Mouse (Mus musculus) neural tube, embryonic 13.5 days (tissue): ENCODE data around the gene Plcb1. TPM values are rescaled to one million over a fixed set of nuclear protein-coding genes. Genes with fewer than 3 reads are reported as not detected.
A peak's percentile ranks its signal among the peaks of the same experiment; 100 is the strongest.

Experiments used
- ATAC-seq: fragments of 200-750 bp; cut with Nextera tagmentation; 2 replicates; pipeline ENCODE4 v1.8.0; 2017; ENCODE audit warnings: low read depth, mild to moderate bottlenecking, moderate TSS enrichment, moderate library complexity
- H3K27ac ChIP-seq: fragments of 300-500 bp; sonication (generic); replicated peaks from 2 replicates; pipeline ENCODE4 v1.5.1; 2015; ENCODE audit warnings: moderate library complexity, mild to moderate bottlenecking, inconsistent platforms
- H3K27me3 ChIP-seq: fragments of 300-500 bp; sonication (generic); 2 replicates; pipeline ENCODE4 v1.6.1; 2015; ENCODE audit warnings: mild to moderate bottlenecking, inconsistent platforms
- H3K36me3 ChIP-seq: fragments of 300-500 bp; sonication (generic); 2 replicates; pipeline ENCODE4 v1.6.1; 2015; ENCODE audit warnings: mild to moderate bottlenecking, inconsistent platforms
- H3K4me1 ChIP-seq: fragments of 300-500 bp; sonication (generic); replicated peaks from 2 replicates; pipeline ENCODE4 v1.6.1; 2015; ENCODE audit warnings: inconsistent platforms
- H3K4me2 ChIP-seq: fragments of 300-500 bp; sonication (generic); 2 replicates; pipeline ENCODE4 v1.6.1; 2015; ENCODE audit warnings: inconsistent platforms, mild to moderate bottlenecking, moderate library complexity
- H3K4me3 ChIP-seq: fragments of 300-500 bp; sonication (generic); 2 replicates; pipeline ENCODE4 v1.5.1; 2015; ENCODE audit warnings: mild to moderate bottlenecking, inconsistent platforms
- H3K9ac ChIP-seq: fragments of 300-500 bp; sonication (generic); 2 replicates; pipeline ENCODE4 v1.6.1; 2015; ENCODE audit warnings: moderate library complexity, mild to moderate bottlenecking, inconsistent platforms
- H3K9me3 ChIP-seq: fragments of 300-500 bp; sonication (generic); 2 replicates; pipeline ENCODE4 v1.6.1; 2016; ENCODE audit warnings: inconsistent platforms
- WGBS: fragments of 180-500 bp; shearing (Covaris S2); methylation state at CpG from one replicate; pipeline ENCODE4 v1.1.7; 2015; 5-methylcytosine and 5-hydroxymethylcytosine counted together
- polyA plus RNA-seq: library from polyadenylated mRNA; unstranded; fragments of >200 nt; fragmentation: Nextera tagmentation; extraction: Ambion mirVana; gene quantifications from 2 replicates; pipeline ENCODE4 v1.2.1, GENCODE M21; 2015

Plcb1 gene
- polyA plus RNA-seq, 1 experiment from 2014 or later: 56.5 TPM

GRCm38 (mm10) chr2:135305736-135306471 lies 520.0 kb downstream of the Plcb1 start:
- peak; percentile 77 for ATAC-seq

GRCm38 (mm10) chr2:135306472-135306771 lies 520.6 kb downstream of the Plcb1 start:
- no peak overlapping the region for H3K4me2 ChIP-seq
- no peaks in the 10 kb centered on the region for H3K27me3 ChIP-seq
- no peak overlapping the region for H3K4me3 ChIP-seq
- H3K9ac ChIP-seq: no peak overlapping the region
- H3K4me1 ChIP-seq: peaks cover 26% of the 10 kb centered on the region
- H3K36me3 ChIP-seq: no peaks in the 10 kb centered on the region
- peak; percentile 66 for ATAC-seq
- WGBS: 17% methylated on average over 2 of the region's 2 CpGs
- peak overlapping the region; percentile 70 for H3K27ac ChIP-seq
- no peaks in the 10 kb centered on the region for H3K9me3 ChIP-seq

More at GRCm38 (mm10) chr2:135305736-135306471, 520.0 kb downstream of the Plcb1 start:
- H3K27ac ChIP-seq: peak overlapping the region; percentile 70
- no peaks in the 10 kb centered on the region for H3K27me3 ChIP-seq
- 46% methylated on average over 7 of the region's 7 CpGs for WGBS
- H3K9ac ChIP-seq: no peak overlapping the region
- H3K36me3 ChIP-seq: no peaks in the 10 kb centered on the region
- no peak overlapping the region for H3K4me2 ChIP-seq
- no peaks in the 10 kb centered on the region for H3K9me3 ChIP-seq
- H3K4me1 ChIP-seq: peaks cover 26% of the 10 kb centered on the region
- H3K4me3 ChIP-seq: no peak overlapping the region

- H3K4me3 ChIP-seq: no peak overlapping the region
- peak overlapping the region; percentile 23; the same call in 1 of the 2 replicates for H3K27ac ChIP-seq
- 57% methylated on average over 4 of the region's 4 CpGs for WGBS
- H3K4me1 ChIP-seq: peaks cover 26% of the 10 kb centered on the region
- H3K27me3 ChIP-seq: no peaks in the 10 kb centered on the region
- ATAC-seq: 0 out of 2 replicates have a peak, but pooled peaks have one; percentile 17
- H3K9me3 ChIP-seq: no peaks in the 10 kb centered on the region
- no peak overlapping the region for H3K4me2 ChIP-seq
- H3K36me3 ChIP-seq: no peaks in the 10 kb centered on the region
- no peak overlapping the region for H3K9ac ChIP-seq
These were observed 521.9 kb downstream of the Plcb1 start for GRCm38 (mm10) chr2:135307787-135308186.

- ATAC-seq: no peak
- H3K9ac ChIP-seq: no peak overlapping the region
- no peak overlapping the region for H3K27ac ChIP-seq
- no peak overlapping the region for H3K4me3 ChIP-seq
- H3K9me3 ChIP-seq: no peaks in the 10 kb centered on the region
- no peaks in the 10 kb centered on the region; the same call in 1 of the 2 replicates for H3K27me3 ChIP-seq
- WGBS: 90% methylated on average over 3 of the region's 3 CpGs
- H3K4me2 ChIP-seq: no peak overlapping the region
- no peaks in the 10 kb centered on the region for H3K36me3 ChIP-seq
- no peaks in the 10 kb centered on the region for H3K4me1 ChIP-seq
These were observed 530.1 kb downstream of the Plcb1 start for GRCm38 (mm10) chr2:135315980-135316379.

GRCm38 (mm10) chr2:135318136-135318535 lies 532.3 kb downstream of the Plcb1 start:
- WGBS: 93% methylated on average over 1 of the region's 1 CpGs
- Histone ChIP-seq H3K4me2 (no peak overlapping the region), H3K4me1 (no peaks in the 10 kb centered on the region), H3K27me3 (no peaks in the 10 kb centered on the region; the same call in 1 of the 2 replicates), H3K9me3 (no peaks in the 10 kb centered on the region), H3K4me3 (no peak overlapping the region), H3K36me3 (0 out of 2 replicates have a peak, but pooled peaks cover 3% of the 10 kb centered on the region), H3K9ac (no peak overlapping the region), H3K27ac (no peak overlapping the region)
- ATAC-seq: no peak

- WGBS: 38% methylated on average over 7 of the region's 7 CpGs
- Histone ChIP-seq H3K9me3 (no peaks in the 10 kb centered on the region), H3K4me3 (peak overlapping the region; percentile 28), H3K4me2 (peak overlapping the region; percentile 53), H3K9ac (no peak overlapping the region), H3K4me1 (peaks cover 14% of the 10 kb centered on the region), H3K27ac (peak overlapping the region; percentile 67), H3K36me3 (0 out of 2 replicates have a peak, but pooled peaks cover 3% of the 10 kb centered on the region), H3K27me3 (no peaks in the 10 kb centered on the region; the same call in 1 of the 2 replicates)
- peak; percentile 76 for ATAC-seq
These were observed 537.5 kb downstream of the Plcb1 start for GRCm38 (mm10) chr2:135323276-135323954.

GRCm38 (mm10) chr2:135323955-135324302 lies 538.1 kb downstream of the Plcb1 start:
- Histone ChIP-seq H3K9me3 (no peaks in the 10 kb centered on the region), H3K4me3 (peak overlapping the region; percentile 28), H3K36me3 (0 out of 2 replicates have a peak, but pooled peaks cover 3% of the 10 kb centered on the region), H3K9ac (no peak overlapping the region), H3K27ac (peak overlapping the region; percentile 67), H3K4me2 (peak overlapping the region; percentile 53), H3K4me1 (peaks cover 14% of the 10 kb centered on the region), H3K27me3 (no peaks in the 10 kb centered on the region; the same call in 1 of the 2 replicates)
- WGBS: 19% methylated on average over 4 of the region's 4 CpGs
- peak; percentile 92 for ATAC-seq

- H3K36me3 ChIP-seq: no peaks in the 10 kb centered on the region
- ATAC-seq: no peak
- no peak overlapping the region for H3K9ac ChIP-seq
- H3K4me1 ChIP-seq: peaks cover 17% of the 10 kb centered on the region
- H3K4me2 ChIP-seq: no peak overlapping the region
- H3K27ac ChIP-seq: no peak overlapping the region
- 9% methylated on average over 2 of the region's 2 CpGs for WGBS
- no peaks in the 10 kb centered on the region for H3K9me3 ChIP-seq
- 0 out of 2 replicates have a peak, but pooled peaks cover 3% of the 10 kb centered on the region for H3K27me3 ChIP-seq
- H3K4me3 ChIP-seq: no peak overlapping the region
These were observed 542.9 kb downstream of the Plcb1 start for GRCm38 (mm10) chr2:135328756-135329155.

- peak overlapping the region; percentile 45 for H3K4me2 ChIP-seq
- no peaks in the 10 kb centered on the region for H3K36me3 ChIP-seq
- no peak overlapping the region for H3K27ac ChIP-seq
- no peak overlapping the region for H3K9ac ChIP-seq
- H3K9me3 ChIP-seq: no peaks in the 10 kb centered on the region
- peaks cover 7% of the 10 kb centered on the region for H3K4me1 ChIP-seq
- peak overlapping the region; percentile 15; the same call in 1 of the 2 replicates for H3K4me3 ChIP-seq
- 0 out of 2 replicates have a peak, but pooled peaks cover 3% of the 10 kb centered on the region for H3K27me3 ChIP-seq
- ATAC-seq: peak; percentile 63; the same call in 1 of the 2 replicates
- whole genome bisulfite sequencing: 10% methylated on average over 14 of the region's 14 CpGs
These were observed 544.1 kb downstream of the Plcb1 start for GRCm38 (mm10) chr2:135329782-135330545.

- peak overlapping the region; percentile 68; the same call in 1 of the 2 replicates for H3K27ac ChIP-seq
- 0 out of 2 replicates have a peak, but pooled peaks cover 3% of the 10 kb centered on the region for H3K27me3 ChIP-seq
- no peak overlapping the region for H3K9ac ChIP-seq
- ATAC-seq: peak; percentile 73
- no peaks in the 10 kb centered on the region for H3K9me3 ChIP-seq
- WGBS: 70% methylated on average over 1 of the region's 1 CpGs
- no peak overlapping the region for H3K4me3 ChIP-seq
- no peak overlapping the region for H3K4me2 ChIP-seq
- H3K36me3 ChIP-seq: no peaks in the 10 kb centered on the region
- H3K4me1 ChIP-seq: peaks cover 7% of the 10 kb centered on the region
These were observed 546.0 kb downstream of the Plcb1 start for GRCm38 (mm10) chr2:135331868-135332267.

GRCm38 (mm10) chr2:135356311-135356710 lies 570.4 kb downstream of the Plcb1 start:
- Histone ChIP-seq H3K9ac (no peak overlapping the region), H3K4me3 (no peak overlapping the region), H3K36me3 (no peaks in the 10 kb centered on the region), H3K27me3 (no peaks in the 10 kb centered on the region), H3K9me3 (no peaks in the 10 kb centered on the region), H3K27ac (no peak overlapping the region), H3K4me2 (no peak overlapping the region), H3K4me1 (no peaks in the 10 kb centered on the region)
- 25% methylated on average over 1 of the region's 1 CpGs for WGBS
- no peak for ATAC-seq

GRCm38 (mm10) chr2:135361798-135362197 lies 575.9 kb downstream of the Plcb1 start:
- Histone ChIP-seq H3K27me3 (no peaks in the 10 kb centered on the region), H3K27ac (no peak overlapping the region), H3K4me3 (no peak overlapping the region), H3K9me3 (no peaks in the 10 kb centered on the region), H3K9ac (no peak overlapping the region), H3K4me2 (no peak overlapping the region), H3K4me1 (no peaks in the 10 kb centered on the region), H3K36me3 (peaks cover 4% of the 10 kb centered on the region; the same call in 1 of the 2 replicates)
- ATAC-seq: no peak
- 24% methylated on average over 1 of the region's 1 CpGs for WGBS
